Mouse (Mus musculus) heart, embryonic 14.5 days (tissue): ENCODE results near the gene Nfatc3. TPM values are rescaled to one million over a fixed set of nuclear protein-coding genes. Genes with fewer than 3 reads are reported as not detected.

Source experiments
- ATAC-seq: fragments of 200-750 bp; cut with Nextera tagmentation; 2 replicates; pipeline ENCODE4 v1.8.0; 2017; ENCODE audit warnings: low read depth, moderate TSS enrichment; ENCODE audit not compliant: insufficient number of reproducible peaks, insufficient read depth, low FRiP score
- H3K27ac ChIP-seq, 2 experiments: fragments of 200-500 bp in 1 of 2; fragments of 300-500 bp in 1 of 2; sonication (generic) in 1 of 2; replicated peaks in 1 of 2; 2 replicates each; pipeline ENCODE4 v1.5.1; 2012 to 2014; ENCODE audit warnings: low read depth in 2 of 2, low read length in 2 of 2, control low read depth in 1 of 2, mild to moderate bottlenecking in 1 of 2, mixed read lengths in 1 of 2; ENCODE audit not compliant: control insufficient read depth in 1 of 2, insufficient read depth in 1 of 2
- H3K27me3 ChIP-seq: fragments of 300-500 bp; sonication (generic); 2 replicates; pipeline ENCODE4 v1.6.1; 2014; ENCODE audit warnings: mild to moderate bottlenecking, low read length, control low read depth; ENCODE audit not compliant: control insufficient read depth, insufficient read depth
- H3K36me3 ChIP-seq: fragments of 300-500 bp; sonication (generic); 2 replicates; pipeline ENCODE4 v1.6.1; 2014; ENCODE audit warnings: mild to moderate bottlenecking, control low read depth, low read length, mixed read lengths; ENCODE audit not compliant: control insufficient read depth, insufficient read depth
- H3K4me1 ChIP-seq, 2 experiments: fragments of 200-500 bp in 1 of 2; fragments of 300-500 bp in 1 of 2; sonication (generic) in 1 of 2; 2 replicates each; pipeline ENCODE4 v1.6.1; 2012 to 2014; ENCODE audit warnings: low read length in 2 of 2, control low read depth in 1 of 2, mixed read lengths in 1 of 2; ENCODE audit not compliant: control insufficient read depth in 2 of 2, insufficient read depth in 2 of 2
- H3K4me2 ChIP-seq: fragments of 300-500 bp; sonication (generic); 2 replicates; pipeline ENCODE4 v1.6.1; 2014; ENCODE audit warnings: mild to moderate bottlenecking, low read length
- H3K4me3 ChIP-seq, 2 experiments: fragments of 200-500 bp in 1 of 2; fragments of 300-500 bp in 1 of 2; sonication (generic) in 1 of 2; 2 replicates each; pipeline ENCODE4 v1.5.1; 2012 to 2014; ENCODE audit warnings: low read length in 2 of 2, mild to moderate bottlenecking in 2 of 2, control low read depth in 1 of 2, low read depth in 1 of 2, moderate library complexity in 1 of 2; ENCODE audit not compliant: control insufficient read depth in 1 of 2, insufficient read depth in 1 of 2
- H3K9ac ChIP-seq: fragments of 300-500 bp; sonication (generic); 2 replicates; pipeline ENCODE4 v1.6.1; 2014; ENCODE audit warnings: mild to moderate bottlenecking, low read length
- H3K9me3 ChIP-seq: fragments of 300-500 bp; sonication (generic); 2 replicates; pipeline ENCODE4 v1.6.1; 2016; ENCODE audit warnings: low read length, control low read depth; ENCODE audit not compliant: control insufficient read depth
- WGBS: fragments of 180-500 bp; shearing (Covaris S2); extraction: QIAGEN DNeasy Blood & Tissue Kit; methylation state at CpG from one replicate; pipeline ENCODE4 v1.1.7; 2014; 5-methylcytosine and 5-hydroxymethylcytosine counted together
- polyA plus RNA-seq: library from polyadenylated mRNA; unstranded; fragments of >200 nt; fragmentation: Nextera tagmentation; extraction: Ambion mirVana; gene quantifications from 2 replicates; pipeline ENCODE4 v1.2.1, GENCODE M21; 2014

Nfatc3 gene
- polyA plus RNA-seq, 1 experiment from 2014 or later: 4.7 TPM

DNA sequence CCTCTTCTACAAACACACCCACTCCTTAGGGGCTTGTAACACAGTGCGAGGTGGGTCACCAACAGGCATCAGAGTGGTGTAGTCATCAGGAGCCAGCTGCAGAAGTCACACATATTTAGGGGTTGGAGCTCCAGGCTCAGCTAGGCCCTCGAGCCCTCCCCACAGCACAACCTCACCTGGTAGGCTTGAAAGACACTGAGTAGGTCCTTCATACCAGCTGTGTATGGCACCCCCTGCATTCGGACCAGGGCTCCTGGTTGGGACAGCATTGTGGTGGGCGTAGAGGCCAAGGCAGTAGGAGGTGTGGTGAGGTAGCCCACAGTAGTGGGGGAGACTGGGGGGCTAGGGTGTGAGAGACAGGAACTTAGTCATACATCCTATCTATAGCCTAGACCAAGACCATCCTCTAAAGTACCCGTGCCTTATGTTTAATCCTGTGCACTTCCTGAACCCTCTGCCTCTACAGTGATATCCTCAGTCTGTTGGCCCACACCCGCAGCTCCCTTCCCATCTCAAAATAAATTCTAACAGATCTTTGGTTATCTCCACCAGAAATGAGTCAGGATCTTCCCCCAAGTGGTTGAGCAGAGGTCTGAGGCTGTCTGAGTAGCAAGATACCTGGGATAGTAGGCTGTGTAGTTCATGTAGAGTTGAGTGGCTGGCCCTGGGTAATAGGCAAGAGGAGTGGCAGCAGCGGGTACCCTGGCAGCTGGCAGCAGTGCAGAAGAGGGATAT, 73.0 kb downstream of the Nfatc3 start:
- no peak overlapping the region for H3K4me3 ChIP-seq
- H3K4me2 ChIP-seq: no peak overlapping the region
- H3K4me1 ChIP-seq: peaks cover 0 to 13% of the 10 kb centered on the region in 2 experiments; a peak in 3 of 4 replicates
- ATAC-seq: no peak
- H3K36me3 ChIP-seq: peaks cover 52% of the 10 kb centered on the region
- H3K9me3 ChIP-seq: no peaks in the 10 kb centered on the region
- WGBS: 79% methylated on average over 7 of the region's 7 CpGs
- no peak overlapping the region for H3K27ac ChIP-seq
- no peak overlapping the region for H3K9ac ChIP-seq
- peaks cover 29% of the 10 kb centered on the region for H3K27me3 ChIP-seq

DNA sequence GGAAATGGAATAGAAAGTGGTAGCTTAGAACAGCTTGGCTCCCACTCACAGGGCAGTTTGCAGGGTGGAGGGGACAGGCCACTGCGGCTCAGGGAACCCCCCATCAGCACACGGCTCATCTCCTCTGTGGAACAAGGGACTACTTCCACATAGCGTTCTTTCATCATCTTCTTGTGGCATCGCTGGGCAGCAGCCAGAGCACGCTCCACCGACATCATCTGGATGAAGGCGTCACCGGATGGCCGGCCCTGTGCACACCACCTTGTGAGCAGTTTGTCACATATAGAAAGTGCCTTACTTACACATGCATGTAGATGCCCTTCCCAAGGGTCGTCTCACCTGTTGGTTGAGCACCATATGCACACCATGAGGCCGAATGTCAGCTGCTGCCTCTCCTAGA, 73.7 kb downstream of the Nfatc3 start:
- peaks cover 4 to 20% of the 10 kb centered on the region in 2 experiments; a peak in 3 of 4 replicates for H3K4me1 ChIP-seq
- H3K9me3 ChIP-seq: no peaks in the 10 kb centered on the region
- ATAC-seq: no peak
- H3K27me3 ChIP-seq: peaks cover 29% of the 10 kb centered on the region
- peaks cover 47% of the 10 kb centered on the region for H3K36me3 ChIP-seq
- WGBS: 90% methylated on average over 11 of the region's 11 CpGs
- no peak overlapping the region for H3K9ac ChIP-seq
- H3K4me2 ChIP-seq: no peak overlapping the region
- H3K27ac ChIP-seq: no peak overlapping the region
- H3K4me3 ChIP-seq: no peak overlapping the region

DNA sequence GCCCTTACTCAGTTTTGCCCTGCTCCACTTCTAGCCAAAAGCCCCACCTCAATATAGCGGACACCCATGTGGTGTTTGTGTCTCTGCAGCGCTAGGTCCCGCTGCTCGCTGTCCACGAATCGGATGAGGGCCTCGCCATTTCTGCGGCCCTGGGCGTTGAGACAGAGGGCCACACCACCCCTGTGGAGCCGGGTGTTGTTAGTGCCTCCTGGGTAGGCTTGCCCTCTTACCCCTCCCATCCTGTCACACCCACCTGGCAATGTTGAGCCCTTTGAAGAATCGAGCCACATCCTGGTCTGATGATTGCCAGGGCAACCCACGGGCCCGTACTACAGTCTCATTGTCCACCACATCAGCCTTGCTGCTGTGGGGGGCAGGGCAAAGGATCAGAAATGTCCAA, 74.9 kb downstream of the Nfatc3 start:
- Histone ChIP-seq H3K27me3 (peaks cover 29% of the 10 kb centered on the region), H3K4me3 (no peak overlapping the region), H3K9ac (no peak overlapping the region), H3K36me3 (peaks cover 35% of the 10 kb centered on the region), H3K4me2 (no peak overlapping the region), H3K27ac (no peak overlapping the region), H3K4me1 (peaks cover 6 to 28% of the 10 kb centered on the region in 2 experiments; a peak in 3 of 4 replicates), H3K9me3 (no peaks in the 10 kb centered on the region)
- ATAC-seq: no peak
- WGBS: 64% methylated on average over 13 of the region's 13 CpGs

DNA sequence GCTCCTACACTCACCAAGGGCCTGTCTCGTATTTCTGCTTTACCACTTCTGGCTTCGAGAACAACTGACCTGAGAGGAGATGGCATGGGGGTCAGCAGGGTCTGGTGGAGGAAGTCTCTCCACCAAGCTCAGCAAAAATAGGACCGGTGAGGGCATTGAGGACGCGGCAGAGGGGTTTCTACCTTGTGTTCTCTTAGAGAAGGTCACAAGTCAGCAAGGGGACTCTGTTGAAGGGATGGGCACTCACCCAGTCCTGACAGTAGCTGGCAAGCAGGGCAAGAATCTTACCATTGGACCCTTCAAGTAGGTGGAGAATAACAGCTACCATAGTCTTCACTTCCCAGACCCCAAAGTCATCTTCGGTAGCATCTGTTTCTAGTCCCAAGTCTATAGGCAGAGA, 75.3 kb downstream of the Nfatc3 start:
- Histone ChIP-seq H3K36me3 (peaks cover 31% of the 10 kb centered on the region), H3K27ac (no peak overlapping the region), H3K4me1 (peaks cover 6 to 32% of the 10 kb centered on the region in 2 experiments; a peak in 3 of 4 replicates), H3K27me3 (peaks cover 29% of the 10 kb centered on the region), H3K4me2 (no peak overlapping the region), H3K9ac (no peak overlapping the region), H3K9me3 (no peaks in the 10 kb centered on the region), H3K4me3 (no peak overlapping the region)
- no peak for ATAC-seq
- WGBS: 71% methylated on average over 6 of the region's 6 CpGs

DNA sequence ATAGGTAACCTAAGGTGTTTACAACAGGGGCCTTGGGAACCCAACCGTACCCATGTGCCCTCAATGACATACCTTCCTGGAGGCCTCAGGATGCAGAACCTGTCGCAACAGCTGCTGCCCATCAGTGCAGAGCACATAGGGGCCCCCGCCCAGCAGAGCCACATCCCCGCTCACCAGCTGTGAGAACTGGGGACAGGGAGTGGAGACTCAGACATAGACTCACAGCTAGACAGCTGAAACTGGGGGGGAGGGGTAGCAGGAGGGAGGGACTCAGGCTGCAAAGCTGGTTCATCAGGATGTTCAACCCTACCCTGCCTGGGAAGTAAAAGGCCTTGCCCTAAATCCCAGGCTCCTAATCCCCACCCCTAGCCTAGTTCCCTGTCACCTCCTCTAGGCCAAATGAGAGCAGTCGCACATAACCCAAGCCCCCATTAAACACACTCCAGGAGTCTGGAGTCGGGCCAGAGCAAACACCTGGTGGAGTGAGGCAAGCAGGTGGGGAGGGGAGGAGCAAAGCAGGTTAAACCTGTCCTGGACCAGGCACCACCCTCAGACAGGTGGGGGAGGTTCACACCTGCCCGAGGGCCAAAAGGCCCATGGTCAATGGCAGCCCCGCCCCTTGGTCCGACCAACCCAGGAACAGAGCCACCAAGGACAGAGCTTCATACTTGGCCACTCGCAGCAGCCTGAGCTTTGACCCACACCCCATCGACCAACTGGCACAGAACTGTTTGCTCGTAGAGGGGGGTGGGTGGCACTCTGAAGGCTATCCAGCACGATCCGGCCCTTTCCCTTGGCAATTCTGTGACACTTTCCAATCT, 76.3 kb downstream of the Nfatc3 start:
- ATAC-seq: no peak
- Histone ChIP-seq H3K27ac (no peak overlapping the region), H3K4me3 (no peak overlapping the region), H3K4me1 (peaks cover 6 to 32% of the 10 kb centered on the region in 2 experiments; a peak in 3 of 4 replicates), H3K9me3 (no peaks in the 10 kb centered on the region), H3K9ac (no peak overlapping the region), H3K36me3 (peaks cover 21% of the 10 kb centered on the region), H3K27me3 (peaks cover 29% of the 10 kb centered on the region), H3K4me2 (no peak overlapping the region)
- 33% methylated on average over 14 of the region's 14 CpGs for WGBS

DNA sequence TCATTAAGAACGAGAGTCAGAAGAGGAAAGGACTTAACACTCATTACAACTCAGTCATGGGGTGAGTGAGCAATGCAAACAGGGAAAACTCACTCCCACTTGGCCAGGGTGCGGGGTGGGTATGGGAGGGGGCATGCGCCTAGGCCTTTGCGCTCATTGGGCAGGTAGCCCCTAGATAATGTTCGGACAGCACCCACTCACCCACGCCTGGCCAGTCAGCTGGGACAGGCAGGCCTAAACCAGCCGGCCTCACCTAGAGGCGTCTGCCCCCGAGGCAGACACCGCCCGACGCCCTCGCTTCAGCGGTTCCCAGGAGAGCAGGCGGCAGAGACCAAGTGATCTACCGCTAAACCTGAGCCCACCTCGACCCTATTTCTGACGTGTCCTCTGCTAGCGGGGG, 77.0 kb downstream of the Nfatc3 start:
- Histone ChIP-seq H3K9me3 (no peaks in the 10 kb centered on the region), H3K36me3 (peaks cover 13% of the 10 kb centered on the region), H3K27ac (no peak overlapping the region), H3K4me1 (peaks cover 6 to 32% of the 10 kb centered on the region in 2 experiments; a peak in 3 of 4 replicates), H3K9ac (0 out of 2 replicates have a peak overlapping the region, but pooled peaks have one; percentile 73), H3K4me2 (peak overlapping the region; percentile 97), H3K27me3 (peaks cover 29% of the 10 kb centered on the region), H3K4me3 (peak overlapping the region in 1 of 2 experiments; percentile 61; a peak in 3 of 4 replicates)
- 10% methylated on average over 19 of the region's 19 CpGs for WGBS
- no peak for ATAC-seq

DNA sequence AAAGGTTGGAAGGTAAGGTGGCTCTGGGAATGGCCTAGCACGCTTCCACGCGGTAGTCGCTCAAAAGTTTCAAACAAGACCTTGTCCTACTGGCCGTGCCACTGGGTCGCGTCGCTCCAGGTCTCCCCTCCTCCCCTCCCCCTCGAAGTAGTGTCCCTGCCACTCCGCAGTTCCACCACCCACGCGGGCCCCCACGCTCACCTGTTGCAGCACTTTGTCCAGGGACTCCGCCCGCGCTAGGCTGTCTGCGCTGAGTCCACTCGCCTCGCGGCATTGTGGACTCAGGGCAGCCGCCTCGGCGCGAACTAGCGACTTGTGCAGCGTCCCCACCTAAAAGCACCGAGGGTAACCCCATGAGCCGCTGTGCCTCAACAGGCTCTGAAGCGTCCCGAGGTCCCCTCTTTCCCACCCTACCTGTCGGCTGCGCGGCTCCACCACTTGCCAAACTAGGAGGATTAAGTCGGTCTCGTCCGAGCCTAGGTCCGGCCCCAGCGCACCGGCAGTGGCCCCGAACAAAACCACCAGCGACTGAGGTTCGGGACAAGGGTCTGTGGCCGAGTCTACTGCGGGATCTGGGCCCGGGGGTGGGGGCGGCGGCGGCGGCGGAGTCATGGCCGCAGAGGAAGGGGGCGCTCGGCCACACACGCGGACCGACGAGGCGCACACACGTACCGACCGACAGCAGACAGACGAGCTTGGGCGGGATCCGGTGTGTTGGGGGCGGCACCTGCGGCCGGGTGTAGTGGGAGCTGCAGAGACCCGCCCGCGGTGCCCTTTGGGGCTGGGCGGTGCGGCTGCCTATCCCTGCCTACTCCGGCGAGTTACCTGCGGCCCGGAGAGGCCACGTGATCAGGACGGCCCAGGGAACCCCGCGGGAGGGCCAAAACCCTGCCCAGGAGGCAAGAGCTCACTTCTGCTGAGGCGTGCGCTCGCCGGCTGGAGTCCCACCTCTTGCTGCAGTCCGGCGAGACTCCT, 77.8 kb downstream of the Nfatc3 start, which contains the start of gene Esrp2:
TSS of gene Esrp2 (minus strand) at position 819 of the 975 bp plus-strand sequence.
- no peak; the same call in 1 of the 2 replicates for ATAC-seq
- under 1% methylated on average over 83 of the region's 86 CpGs for WGBS
- peaks cover 29% of the 10 kb centered on the region for H3K27me3 ChIP-seq

More for the DNA sequence above, 77.8 kb downstream of the Nfatc3 start, which contains the start of gene Esrp2:
- H3K4me2 ChIP-seq: peak within 1 kb of the TSS; percentile 97
- H3K36me3 ChIP-seq: peaks cover 8% of the 10 kb centered on the region
- H3K27ac ChIP-seq: peak within 1 kb of the TSS; percentile 31 to 45; a peak in 1 of 4 replicates
- peak within 1 kb of the TSS; percentile 54 to 61 for H3K4me3 ChIP-seq
- H3K9ac ChIP-seq: peak within 1 kb of the TSS; percentile 73
- H3K9me3 ChIP-seq: no peaks in the 10 kb centered on the region
- H3K4me1 ChIP-seq: peaks cover 6 to 32% of the 10 kb centered on the region in 2 experiments; a peak in 3 of 4 replicates
